Mouse (Mus musculus) frontal cortex, postnatal 14 days (tissue): ENCODE measurements around the gene Samd4.
A peak's percentile ranks its signal among the peaks of the same experiment; 100 is the strongest.

Experiments used
- DNase-seq, 2 experiments: peaks; one replicate each; pipeline ENCODE4 v3.0.0; 2022; ENCODE audit warnings: low spot score in 2 of 2

Gene Samd4

DNA sequence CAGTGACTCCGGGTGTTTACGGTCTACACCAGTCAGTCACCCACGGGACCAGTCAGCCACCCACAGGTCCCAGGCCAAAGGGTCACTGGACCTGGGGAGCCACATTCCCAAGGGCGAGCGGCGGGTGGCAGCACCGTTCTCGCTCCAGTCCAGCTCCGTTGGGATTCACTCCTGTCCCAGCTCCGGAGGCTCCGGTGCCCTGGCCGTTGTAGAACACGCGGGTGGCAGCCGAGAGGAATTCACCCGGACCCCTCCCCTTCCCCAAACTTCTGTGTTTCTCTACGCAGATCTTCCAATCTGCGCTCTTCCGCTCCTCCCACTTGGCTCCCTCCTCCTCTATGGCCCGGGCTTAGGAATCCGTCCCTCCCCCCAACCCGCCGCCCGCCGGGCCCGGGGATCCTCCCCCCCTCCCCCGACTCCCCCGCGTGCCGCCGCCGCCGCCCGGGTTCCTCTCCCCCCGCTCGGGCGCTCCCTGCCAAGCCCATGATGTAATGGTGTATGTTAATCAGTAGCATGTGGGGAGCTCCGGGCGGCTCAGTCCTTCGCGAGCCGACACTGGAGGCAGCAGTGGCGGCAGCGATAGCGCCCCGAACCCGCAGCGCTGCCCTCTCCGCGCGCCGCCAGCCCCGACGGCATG, at the start of gene Samd4:
TSS of gene Samd4 (plus strand) at position 424 of the 637 bp plus-strand sequence.
- DNase-seq: peak; percentile 42 to 48

DNA sequence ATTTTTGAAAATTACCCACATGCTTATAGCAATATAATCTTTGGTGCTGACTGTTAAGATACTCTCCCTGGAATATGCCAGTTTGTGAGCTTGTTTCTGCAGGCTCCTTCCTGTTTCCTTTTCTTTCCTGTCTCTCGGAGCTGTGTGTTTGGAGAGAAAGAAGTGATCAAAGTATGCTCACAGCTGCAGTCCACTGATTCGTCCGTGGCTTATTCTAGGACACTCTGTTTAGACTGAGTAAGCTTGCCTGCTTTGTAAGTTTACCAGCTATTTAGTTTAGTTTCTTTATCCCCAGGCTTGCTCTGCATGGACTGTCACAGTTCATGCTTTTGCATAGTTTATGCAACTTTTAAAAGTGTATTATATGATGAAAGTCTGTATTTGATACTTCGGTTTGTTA, 43.3 kb upstream of the Samd4 start:
- DNase-seq: no peak

DNA sequence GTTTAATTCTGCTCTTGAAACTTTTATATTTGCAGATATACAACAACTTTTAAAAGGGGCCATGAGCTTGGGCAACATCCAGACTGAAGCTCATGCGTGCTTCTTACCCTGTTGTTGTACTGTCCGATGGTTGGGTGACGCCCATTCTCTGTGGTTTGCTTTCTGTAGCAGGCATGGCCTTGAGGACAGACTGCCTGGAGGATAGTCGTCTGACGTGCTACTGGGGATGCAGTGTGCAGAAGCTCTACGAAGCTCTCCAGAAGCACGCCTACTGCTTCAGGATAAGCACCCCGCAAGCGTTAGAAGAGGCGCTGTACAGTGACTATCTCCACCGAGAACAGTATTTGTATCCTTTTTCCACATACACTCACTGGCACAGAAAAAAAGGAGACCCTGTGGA, 36.9 kb upstream of the Samd4 start:
- no peak for DNase-seq

DNA sequence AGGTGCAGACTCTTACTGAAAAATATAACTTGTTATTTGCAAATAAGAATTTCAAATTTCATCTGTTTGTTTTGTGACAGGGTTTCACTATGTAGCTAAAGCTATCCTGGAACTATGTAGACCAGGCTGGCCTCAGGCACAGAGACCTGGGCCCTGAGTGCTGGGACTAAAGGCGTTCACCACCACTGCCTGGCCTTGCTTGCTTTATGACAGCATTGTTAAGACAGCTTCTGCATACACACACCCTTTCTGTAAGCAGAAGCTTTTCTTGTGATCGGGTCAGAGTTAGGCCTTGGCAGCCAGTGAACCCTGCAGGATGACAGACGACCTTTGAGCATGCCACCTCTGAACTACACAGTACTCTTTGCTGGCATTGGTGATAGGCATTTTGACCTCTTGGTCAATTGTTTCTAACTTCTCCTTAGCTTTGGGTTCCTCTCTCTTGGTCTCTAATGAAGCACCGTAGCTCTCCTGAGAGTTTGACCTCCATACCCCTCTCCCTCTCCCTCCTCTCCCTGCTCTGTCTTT, 34.5 kb upstream of the Samd4 start:
- no peak for DNase-seq

DNA sequence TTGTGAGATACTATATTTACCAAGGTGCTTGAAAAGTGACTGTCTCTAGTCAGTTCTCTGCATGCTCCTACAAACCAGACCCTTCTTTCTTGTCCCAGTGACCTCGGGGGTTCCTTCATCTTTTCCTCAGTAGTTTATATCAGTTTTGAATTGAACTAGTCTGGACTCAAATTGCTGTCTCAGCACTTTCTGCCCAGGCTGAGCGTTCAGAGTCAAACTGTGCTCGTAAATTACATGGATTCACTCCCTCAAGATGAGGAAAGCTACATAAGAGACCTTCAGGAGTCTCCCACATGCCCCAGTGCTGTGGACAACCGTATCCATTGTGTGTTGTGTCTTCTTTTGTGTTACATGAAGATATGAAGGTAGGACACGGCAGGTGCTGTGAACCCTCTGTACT, 33.9 kb upstream of the Samd4 start:
- no peak for DNase-seq

DNA sequence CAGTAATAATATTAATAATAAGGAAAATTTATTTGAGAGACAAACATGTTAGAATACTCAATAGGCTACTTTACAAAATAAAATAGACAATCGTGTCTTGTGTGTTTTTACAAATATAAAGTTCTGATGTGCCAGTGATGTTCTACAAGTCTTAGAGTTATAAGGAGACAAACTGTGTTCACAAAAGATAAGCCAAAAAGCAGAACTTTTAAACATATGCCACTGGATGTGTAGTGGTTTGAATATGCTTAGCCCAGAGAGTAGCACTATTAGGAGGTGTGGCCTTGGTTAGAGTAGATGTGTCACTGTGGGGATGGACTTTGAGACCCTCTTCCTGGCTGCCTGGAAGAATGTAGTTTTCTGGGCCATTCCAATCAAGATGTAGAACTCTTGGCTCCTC, 32.9 kb upstream of the Samd4 start:
- DNase-seq: no peak

DNA sequence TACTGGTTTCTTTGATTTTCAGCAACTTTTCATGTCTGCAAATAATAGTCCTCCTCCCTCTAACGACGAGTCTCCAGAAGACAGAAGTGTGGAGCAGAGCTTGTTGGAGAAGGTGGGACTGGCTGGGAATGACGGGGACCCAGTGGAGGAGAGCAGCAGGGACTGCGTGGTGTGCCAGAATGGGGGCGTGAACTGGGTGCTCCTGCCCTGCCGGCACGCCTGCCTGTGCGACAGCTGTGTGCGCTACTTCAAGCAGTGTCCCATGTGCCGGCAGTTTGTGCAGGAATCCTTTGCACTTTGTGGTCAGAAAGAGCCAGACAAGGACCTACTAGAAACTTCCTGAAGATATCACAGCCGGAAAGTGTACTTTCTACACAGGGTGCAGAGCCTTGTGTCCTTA, 29.0 kb upstream of the Samd4 start:
- DNase-seq: no peak

DNA sequence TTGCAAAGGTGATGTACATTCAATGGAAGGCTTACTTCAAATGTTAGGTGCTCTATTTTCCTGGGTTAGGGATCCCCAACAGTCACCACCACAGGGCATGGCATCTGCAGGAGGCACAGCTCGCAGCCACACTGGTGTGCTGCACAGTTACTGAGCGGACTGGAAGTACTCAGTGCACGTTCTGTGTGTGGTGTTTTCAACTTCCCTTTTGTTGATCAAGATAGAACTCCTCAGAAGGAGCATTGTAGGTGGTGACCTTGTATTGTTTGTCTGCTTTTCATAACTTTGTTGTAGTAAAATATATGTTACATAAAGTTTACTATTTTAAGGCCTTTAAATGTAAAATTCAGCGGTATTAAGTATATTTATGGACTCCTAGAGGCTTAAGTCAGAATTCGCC, 19.7 kb upstream of the Samd4 start:
- DNase-seq: no peak

DNA sequence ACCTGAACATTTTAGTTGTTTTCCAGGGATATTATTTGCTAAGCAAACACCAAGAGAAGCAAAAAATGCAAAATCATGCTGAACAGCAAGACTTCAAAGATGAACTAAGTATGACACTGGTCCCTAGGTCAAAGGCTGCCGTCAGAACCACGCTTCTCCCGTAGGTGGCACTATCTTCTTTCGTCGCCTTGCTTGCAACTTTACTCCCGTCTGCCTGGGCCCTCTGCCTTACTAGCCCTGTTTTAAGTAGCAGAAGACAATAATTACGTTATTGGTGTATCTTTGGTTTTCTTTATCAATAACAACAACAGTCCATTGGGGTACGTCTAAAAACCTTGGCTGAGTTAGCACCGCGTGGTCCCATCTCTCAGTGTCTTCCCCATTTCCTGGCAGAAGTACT, 1.7 kb upstream of the Samd4 start:
- peak in 1 of 2 experiments; percentile 38 for DNase-seq

DNA sequence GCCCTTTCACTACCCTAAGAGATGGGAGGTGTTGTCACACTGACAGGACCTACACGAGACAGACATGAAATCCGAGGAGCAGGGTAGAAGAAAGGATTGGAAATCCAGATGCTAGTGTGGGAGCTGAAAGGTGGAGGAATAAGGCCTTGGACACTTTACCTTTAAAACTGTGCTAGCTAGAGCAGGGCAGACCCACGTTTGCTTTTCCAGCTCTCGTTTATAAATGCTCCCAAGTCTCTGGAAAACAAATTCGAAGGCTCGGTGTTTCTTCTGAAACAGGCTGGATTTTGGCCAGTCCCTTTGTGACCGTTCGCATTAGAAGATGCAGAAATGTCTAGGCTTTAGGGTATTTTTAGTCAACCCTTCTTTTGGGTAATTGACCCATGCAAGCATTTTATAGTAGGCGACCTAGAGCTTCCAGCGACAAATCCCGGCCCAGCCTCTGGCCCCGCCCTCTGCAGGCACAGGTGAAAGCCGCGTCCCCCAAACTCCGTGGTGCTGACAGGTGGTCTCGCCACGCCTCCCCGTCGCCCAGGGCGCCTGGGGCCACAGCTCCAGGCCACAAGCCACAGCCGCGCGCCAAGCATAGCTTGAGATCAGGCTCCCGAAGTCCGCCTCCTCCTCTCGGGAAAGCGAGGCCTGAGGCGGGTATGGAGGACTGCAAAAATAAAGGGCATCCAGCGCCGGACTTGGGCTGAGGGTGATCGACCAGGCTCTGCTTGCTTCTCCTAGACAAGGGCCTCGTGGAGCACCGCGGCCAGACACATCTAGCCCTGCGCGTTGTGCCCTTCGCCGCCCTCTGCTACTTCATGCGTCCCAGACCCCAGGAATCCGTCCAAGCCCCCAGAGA, 848 bp upstream of the Samd4 start:
- peak in 1 of 2 experiments; percentile 9 for DNase-seq

DNA sequence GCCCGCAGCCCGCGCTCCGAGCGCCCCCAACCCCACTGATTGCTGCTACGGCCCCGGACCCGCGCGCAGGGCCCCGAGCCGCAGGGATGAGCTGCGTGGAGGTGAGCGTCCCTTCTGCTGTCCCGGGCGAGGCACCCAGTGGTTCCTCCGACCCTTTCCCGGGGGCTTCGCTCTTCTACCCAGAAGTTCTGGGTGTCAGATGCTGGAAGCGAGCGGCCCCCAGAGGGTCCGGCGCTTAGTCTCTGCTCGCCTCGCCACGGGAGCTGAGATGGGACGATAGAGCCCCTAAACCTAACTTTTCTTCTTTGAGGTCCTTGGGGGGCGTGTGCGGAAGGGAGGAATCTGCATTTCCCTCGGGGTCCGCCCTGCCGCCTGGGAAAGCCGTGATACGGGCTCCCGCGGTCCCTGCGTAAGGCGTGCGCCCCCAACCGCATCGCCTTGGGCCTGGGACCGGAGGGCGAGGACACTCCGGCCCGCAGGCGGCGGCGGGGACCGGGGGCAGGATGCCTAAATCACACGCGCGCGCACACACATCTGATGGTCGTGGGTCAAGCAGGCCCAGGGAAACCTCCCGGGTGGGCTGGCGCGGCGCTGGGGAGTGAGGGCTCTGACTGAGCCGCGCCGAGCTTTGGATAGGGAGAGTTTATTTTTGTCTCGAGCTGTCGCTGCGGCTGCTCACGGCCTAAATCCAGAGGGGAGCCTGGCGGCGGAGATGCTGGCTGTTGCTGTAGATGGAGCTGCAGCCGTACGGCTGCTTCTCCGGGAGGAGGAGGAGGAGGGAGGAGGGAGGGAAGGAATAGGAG, 615 bp downstream of the Samd4 start:
- DNase-seq: peak; percentile 49 to 64

DNA sequence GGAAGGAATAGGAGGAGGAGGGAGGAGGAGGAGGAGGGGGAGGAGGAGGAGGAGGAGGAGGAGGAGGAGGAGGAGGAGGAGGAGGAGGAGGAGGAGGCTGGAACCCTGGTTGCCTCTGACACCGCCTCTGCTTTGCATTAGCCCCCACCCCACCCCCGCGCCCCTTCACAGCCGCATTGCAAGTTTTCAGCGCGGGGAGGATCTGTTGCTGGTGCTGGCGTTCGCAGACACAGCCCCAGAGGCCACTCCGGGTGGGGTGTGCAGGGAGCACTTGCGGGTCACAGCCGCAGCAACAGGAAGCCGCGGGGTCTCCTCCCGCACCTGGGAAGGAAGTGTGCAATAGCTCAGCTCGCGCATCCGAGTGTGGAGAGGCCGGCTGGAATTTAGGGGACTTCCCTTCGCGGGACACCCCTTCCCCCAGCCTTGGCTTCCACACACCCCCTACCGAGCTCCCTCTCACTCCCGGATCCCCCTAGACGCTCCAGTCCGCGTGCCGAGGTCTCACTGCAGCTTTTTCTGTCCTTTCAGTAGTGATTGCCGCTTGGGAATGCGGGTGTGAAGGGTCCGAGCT, 1.3 kb downstream of the Samd4 start:
- peak; percentile 20 to 38 for DNase-seq

DNA sequence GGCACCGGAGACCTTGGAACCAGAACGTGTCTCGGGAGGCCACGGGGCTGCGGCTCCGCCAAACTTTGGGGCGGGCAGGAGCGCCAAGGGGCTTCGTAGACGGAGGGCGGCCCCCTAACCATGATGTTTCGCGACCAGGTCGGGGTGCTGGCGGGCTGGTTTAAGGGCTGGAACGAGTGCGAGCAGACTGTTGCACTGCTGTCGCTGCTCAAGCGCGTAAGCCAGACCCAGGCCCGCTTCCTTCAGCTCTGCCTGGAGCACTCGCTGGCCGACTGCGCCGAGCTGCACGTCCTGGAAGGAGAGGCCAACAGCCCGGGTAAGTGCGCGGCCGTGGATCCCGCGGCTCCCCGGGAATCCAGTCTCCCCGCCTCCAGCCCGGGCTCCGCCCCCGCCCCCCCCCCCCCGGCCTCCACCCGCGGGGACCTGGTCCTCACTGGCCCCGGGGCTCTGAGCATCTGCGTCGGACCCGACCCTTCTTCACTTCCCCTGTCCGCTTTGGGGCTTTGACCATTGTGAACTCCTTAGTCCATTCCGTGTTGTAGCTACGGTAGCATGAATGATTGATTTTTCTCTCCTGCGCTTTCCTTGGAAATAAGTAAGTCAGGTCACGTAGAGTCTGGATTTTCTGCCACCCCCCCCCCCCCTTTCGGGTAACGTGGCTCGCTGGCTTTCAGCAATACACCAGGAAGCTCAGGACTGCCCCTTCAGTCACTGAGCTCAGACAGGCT, 2.2 kb downstream of the Samd4 start:
- DNase-seq: peak; percentile 21 to 58

DNA sequence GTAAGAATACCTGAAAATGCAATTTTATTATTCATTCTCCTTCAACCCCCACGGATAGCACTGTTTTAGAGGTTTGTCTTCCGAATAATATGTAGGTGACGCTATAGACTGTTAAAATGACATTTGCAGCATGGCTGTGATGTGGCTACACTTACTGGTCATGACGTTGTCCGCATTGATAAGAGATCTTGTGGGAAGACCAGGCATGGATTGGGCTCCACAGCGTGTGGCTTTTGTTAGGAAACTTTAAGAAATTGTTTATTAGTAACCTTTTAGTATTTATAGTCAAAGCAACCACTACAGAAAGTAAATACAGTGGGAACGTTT, 2.7 kb downstream of the Samd4 start:
- no peak for DNase-seq

DNA sequence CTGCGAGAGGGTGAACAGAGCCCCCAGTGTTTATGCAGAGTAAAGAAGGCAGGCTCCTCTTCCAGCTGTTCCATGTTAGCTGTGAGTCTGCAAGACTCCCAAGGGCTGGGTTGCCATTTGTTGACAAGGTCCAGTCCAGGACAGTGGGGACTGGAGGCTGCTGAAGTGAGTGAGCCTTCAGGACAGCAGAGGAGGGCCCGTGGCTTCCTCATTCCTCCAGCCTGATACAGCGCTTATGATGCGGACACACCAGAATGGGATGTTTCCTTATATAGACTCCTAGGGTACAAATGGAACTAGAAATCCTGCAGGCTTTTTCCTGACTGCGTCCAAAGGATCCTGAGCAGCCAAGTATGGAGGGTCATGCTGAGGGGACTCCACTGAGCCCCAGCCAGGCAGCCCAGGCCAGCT, 3.2 kb downstream of the Samd4 start:
- peak; percentile 9 to 14 for DNase-seq

DNA sequence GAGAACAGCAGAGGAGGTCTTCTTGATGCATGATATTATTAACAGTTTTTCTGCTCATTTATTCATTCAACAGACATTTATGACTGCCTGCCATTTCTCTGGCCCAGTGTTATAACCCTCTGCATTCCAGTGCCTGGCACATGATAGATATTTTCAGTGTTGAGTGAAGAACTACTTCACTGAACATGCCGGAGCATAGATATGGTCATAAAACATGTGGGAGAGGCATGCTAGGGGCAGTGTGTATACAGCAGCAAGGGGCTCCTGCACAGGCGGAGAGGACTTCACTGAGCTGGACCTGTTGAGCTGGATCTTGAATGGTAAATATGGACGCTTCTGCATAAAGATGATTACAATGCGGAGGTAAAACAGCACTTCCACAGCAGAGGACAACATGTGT, 6.4 kb downstream of the Samd4 start:
- DNase-seq: no peak

DNA sequence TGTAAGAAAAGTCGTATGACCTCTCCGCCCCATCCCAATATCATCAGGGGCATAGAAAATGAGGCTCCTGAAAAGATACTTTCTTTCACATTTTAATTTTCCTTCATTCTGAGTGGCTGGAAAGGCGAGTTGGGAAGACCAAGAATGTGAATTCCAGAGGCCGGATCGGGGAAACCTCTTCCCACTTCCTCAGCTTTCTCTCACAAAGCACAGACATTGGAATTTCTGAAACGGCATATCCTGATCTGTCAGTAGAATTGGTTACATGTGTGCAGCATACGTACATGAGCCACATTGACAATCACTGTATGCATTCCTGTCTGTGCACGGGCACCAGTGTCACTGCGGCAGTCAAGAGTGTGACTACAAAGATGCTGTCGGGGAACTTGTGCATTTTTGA, 11.3 kb downstream of the Samd4 start:
- no peak for DNase-seq

DNA sequence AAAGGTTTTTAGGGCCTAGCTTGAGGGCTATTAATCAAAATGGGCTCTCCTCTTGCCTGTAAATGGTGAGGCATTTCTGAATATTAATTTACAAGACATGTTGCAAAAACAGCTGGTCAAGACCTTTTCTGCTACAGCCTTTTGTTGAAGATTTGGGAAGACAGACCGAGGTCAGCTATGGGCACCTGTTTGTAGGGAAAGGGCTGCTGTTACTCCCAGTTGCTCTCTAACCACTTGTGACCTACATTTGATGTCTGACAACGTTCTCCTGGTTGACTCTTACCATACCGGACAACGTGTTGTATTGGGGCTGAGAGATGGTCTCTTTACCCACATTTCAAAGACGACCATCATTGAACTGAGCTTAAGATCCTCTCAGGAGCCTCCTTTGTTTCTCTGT, 15.3 kb downstream of the Samd4 start:
- no peak for DNase-seq

DNA sequence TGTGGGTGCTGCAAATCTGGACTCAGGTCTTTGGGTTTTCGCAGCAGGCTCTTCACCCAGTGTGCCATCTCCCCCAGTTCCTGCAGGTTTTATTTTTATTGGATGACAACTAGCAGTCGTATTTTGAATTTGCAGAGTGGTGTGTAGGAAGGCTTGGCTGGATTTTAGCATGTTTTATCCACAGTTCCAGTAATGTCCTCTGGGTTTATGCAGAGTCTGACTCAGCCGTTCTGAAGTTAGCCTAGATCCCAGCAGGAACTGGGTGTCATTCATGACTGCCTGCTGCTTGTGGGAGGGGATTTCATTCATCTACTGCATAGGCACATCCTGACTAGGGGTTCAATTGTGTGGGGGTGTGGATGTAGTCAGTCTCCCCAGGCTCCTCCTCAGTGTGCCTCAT, 16.0 kb downstream of the Samd4 start:
- DNase-seq: peak in 1 of 2 experiments; percentile 21

DNA sequence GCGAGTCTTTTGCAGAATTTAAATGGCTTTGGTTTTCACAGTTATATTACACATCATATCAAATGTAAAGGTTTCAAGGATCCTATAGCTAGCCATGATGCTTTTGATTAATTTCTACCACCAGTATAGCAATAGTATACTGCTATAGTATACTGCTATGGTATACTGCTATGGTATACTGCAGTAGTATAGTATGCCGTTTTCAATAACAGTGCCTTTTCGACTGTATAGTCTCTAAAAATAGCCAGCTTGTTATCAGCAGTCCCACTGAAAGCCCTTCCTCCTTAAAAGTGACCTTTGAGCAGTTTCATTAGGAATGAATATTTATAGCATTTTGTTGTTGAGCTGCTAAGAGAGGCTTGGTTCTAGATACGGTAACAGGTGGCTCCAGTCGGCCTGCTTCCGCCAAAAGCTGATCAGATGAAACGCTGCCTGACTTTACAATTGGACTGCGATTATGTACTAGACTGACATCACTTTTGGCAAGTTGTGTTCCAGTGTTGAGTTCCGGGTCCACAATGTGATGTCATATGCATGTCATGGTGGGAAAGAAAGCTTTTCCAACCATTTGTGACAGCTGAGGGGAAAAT, 19.9 kb downstream of the Samd4 start:
- DNase-seq: no peak

DNA sequence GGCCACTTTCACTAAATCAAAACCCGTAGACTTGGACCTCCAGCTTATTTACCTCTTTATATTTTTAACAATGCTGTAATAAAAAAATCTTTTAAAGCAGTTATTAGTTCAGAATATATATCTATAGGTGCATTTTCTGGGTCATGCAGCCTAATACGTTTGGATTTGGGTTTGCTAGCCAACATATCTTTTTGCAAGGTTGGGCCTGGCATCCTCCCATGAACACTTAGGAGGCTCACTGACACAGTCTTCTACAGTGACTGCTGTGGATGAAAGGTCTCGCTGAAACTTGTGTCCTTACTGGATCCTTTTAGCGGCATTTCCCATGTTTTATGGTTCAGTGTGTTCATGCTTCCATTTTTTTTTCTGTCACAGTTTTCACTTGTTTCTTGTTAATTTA, 21.6 kb downstream of the Samd4 start:
- DNase-seq: no peak
